Mouse (Mus musculus) granulocyte monocyte progenitor cell, adult 5-6 weeks (primary cell): ENCODE measurements around the gene Myl10. TPM values are rescaled to one million over a fixed set of nuclear protein-coding genes. Genes with fewer than 3 reads are reported as not detected.
"Not testable (repeated sequence)": the region's sequence is repeated elsewhere in the genome, so short reads cannot be mapped to it uniquely, and the experiment has no call there.

Experiments
- ATAC-seq: replicated peaks from 2 replicates; pipeline ENCODE4 v1.8.0; 2016; ENCODE audit warnings: mild to moderate bottlenecking, moderate TSS enrichment, inconsistent platforms; ENCODE audit not compliant: poor library complexity, severe bottlenecking
- total RNA-seq, 2 experiments: library from RNA; stranded (forward) in 1 of 2; stranded (reverse) in 1 of 2; fragments of 200-712, 200-1000 nt in 1 of 2; fragments of >200 nt in 1 of 2; fragmentation: Nextera tagmentation in 1 of 2; gene quantifications; 2 replicates each; pipeline ENCODE4 v1.2.3; 2014 to 2017

Gene Myl10
- total RNA-seq, 2 experiments from 2014 or later, result not detected

GRCm38 (mm10) chr5:136703751-136704150 lies 10.8 kb downstream of the Myl10 start:
- ATAC-seq, result peak; percentile 56

DNA sequence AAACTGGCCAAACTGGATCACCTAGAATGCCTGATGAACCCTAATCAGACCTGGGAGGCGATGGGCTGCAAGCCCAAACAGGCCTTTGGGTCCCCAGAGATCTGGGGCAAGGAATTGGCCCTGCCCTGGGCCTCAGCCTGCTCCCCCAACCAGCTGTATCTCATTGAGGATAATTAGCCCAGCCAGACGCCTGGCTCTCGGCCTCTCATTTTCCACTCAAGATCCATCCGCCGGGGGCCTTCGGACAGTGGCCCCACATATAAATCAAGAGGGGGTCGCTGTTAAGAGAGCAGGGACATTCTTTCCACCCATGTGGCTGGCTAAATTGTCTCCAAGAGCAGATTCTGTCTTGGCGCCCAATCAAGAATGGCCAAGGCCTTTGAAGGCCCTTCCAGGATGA lies 11.2 kb downstream of the Myl10 start:
- no peak for ATAC-seq

GRCm38 (mm10) chr5:136705532-136705931 lies 12.6 kb downstream of the Myl10 start:
- no peak for ATAC-seq

GRCm38 (mm10) chr5:136706803-136707202 lies 13.9 kb downstream of the Myl10 start:
- peak; percentile 55 for ATAC-seq

DNA sequence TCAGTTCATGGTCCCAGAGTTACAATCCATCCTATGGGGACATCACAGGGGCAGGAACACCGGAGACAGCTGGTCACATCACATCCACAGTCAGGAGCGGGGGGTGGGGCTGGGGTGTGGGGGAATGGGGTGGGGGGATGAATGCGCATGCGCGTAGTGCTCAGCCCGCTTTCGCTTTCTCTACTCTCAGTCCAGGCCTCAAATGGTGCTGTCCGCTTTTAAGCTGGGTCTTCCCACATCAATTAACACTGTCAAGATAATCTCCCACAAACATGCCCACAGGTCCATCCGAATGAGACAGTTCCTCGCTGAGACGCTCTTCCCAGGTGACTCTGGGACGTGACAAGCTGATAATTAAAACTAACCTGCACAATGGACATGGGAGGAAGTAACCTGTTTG lies 15.2 kb downstream of the Myl10 start:
- no peak for ATAC-seq

DNA sequence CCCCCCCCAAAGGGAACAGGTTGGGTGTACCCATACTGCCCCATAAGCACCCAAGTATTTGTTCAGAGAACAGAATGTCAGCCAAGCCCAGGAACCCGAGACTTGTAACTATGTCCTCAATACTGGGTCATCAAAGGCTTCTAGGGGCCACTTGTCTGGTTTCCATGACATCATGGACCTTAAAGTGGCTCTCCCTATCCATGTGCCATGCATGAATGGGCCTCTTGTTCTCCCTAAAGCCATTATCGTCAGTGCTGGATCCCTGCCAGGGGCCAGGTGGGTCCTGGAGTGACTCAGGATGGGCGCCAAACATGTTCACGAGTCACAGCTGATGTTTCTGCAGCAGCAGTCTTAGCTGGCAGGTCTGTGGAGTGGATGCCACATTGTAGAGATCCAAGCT lies 17.8 kb downstream of the Myl10 start:
- no peak for ATAC-seq

GRCm38 (mm10) chr5:136714232-136714875 lies 21.4 kb downstream of the Myl10 start:
- no peak for ATAC-seq

DNA sequence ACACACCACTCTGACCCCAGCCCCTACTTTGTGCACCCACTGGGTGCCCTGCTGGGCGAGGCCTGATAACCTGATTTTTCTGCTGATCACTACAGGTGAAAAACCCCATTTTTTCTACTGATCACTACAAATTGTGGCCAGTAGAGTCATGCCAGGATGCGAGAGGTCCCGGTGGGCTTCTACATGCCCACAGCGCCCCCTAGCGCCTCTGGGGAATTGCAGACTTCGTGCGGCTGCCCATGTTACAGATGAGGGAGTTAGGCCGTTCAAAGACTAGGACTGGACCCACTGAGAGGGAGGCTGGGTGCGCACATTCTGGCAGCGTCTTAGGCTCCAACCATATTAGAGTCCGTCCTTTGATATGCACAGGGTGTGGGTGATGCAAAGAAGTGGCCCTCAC lies 21.9 kb downstream of the Myl10 start:
- peak; percentile 68 for ATAC-seq

- ATAC-seq, result no peak
These were observed 24.0 kb downstream of the Myl10 start for GRCm38 (mm10) chr5:136716696-136717572.

DNA sequence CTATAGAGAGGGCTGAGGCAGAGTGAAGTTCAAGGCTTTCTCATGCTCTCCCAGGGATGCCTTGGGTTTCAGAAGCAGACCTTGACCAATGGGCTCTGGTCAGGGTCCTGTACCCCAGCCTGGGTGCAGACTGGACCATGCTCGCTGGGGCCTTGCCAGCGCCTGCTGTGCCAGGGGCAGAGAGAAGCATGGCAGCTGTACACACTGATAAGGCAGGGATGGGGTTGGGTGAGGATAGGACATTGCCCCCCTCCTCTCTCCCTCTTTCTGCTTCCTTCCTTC lies 24.6 kb downstream of the Myl10 start:
- ATAC-seq, result no peak

DNA sequence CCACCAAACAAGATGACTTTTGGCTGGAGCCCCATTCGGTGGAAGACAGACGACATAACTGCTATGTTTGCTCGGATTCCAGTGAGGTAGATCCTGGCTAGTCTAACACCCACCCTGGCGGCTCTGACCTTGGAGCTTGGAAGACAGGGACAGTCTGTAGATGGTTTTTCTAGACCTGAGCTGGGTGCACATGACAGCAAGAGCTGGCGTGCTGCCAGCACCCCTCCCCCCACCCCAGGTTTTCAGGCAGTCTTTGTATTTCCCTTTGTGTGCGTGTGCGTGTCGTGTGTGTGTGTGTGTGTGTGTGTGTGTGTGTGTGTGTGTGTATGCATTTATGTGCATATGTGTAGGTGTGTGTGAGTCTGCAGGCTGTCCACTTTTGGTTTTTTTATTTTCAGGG lies 25.7 kb downstream of the Myl10 start:
- no peak for ATAC-seq

- ATAC-seq, result no peak
These were observed 28.6 kb downstream of the Myl10 start for GRCm38 (mm10) chr5:136721596-136721995.

- not testable (repeated sequence) for ATAC-seq
These were observed 33.3 kb downstream of the Myl10 start for GRCm38 (mm10) chr5:136726271-136726670.

DNA sequence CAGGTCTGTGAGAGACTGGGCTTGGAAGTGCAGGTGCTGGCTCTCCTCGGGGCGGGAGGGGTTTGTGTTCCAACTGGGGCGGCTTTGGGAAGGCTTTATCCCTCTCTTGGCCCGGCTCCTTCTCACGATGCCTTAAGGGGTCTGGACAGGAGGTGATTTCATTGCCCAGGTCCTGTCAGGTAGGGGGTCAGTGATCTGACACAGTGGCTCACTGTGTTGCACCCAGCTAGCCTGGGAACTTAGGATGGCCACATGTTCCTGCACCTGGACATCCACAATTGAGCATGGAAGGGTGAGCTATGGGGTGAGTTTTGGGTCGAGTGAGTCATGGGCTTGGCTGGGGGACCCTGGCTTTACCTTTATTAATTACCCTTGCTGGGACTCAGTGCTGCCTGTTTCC lies 46.0 kb downstream of the Myl10 start:
- ATAC-seq, result no peak

- ATAC-seq, result no peak
These were observed 53.6 kb downstream of the Myl10 start for GRCm38 (mm10) chr5:136746596-136746995.

Other genes with a start within 250 kb of the Myl10 start
- 109 and 110 TPM in 2 replicates for gene Cux1, start 125.7 kb upstream of the Myl10 start, total RNA-seq (2014; fragmentation: Nextera tagmentation)
- gene Cux1, start 125.7 kb upstream of the Myl10 start, total RNA-seq (2017), result 86.0 and 94.1 TPM in 2 replicates
- gene Col26a1, start 190.1 kb downstream of the Myl10 start, total RNA-seq (2014; fragmentation: Nextera tagmentation), result not detected in 2 replicates
- gene Col26a1, start 190.1 kb downstream of the Myl10 start, total RNA-seq (2017), result not detected in 2 replicates
- gene Ift22, start 215.0 kb downstream of the Myl10 start, total RNA-seq (2014; fragmentation: Nextera tagmentation), result 35.5 and 47.4 TPM in 2 replicates
- gene Ift22, start 215.0 kb downstream of the Myl10 start, total RNA-seq (2017), result 17.5 and 19.4 TPM in 2 replicates